Mouse (Mus musculus) liver, postnatal 0 days (tissue): ENCODE data around the gene Eloa. TPM values are rescaled to one million over a fixed set of nuclear protein-coding genes. Genes with fewer than 3 reads are reported as not detected.

Experiments used
- ATAC-seq: fragments of 200-750 bp; cut with Nextera tagmentation; 2 replicates; pipeline ENCODE4 v1.8.0; 2017; ENCODE audit warnings: mild to moderate bottlenecking, moderate library complexity
- DNase-seq: peaks from one replicate; pipeline ENCODE4 v3.0.0-alpha.2; 2016
- H3K27ac ChIP-seq: fragments of 300-500 bp; sonication (generic); 2 replicates; pipeline ENCODE4 v1.5.1; 2014; ENCODE audit warnings: antibody characterized with exemption, moderate library complexity, mild to moderate bottlenecking, low read depth
- H3K27me3 ChIP-seq: fragments of 300-500 bp; sonication (generic); 2 replicates; pipeline ENCODE4 v1.6.1; 2014; ENCODE audit warnings: low read length, control low read depth, mixed read lengths; ENCODE audit not compliant: insufficient read depth
- H3K36me3 ChIP-seq: fragments of 300-500 bp; sonication (generic); replicated peaks from 2 replicates; pipeline ENCODE4 v1.6.1; 2014; ENCODE audit warnings: mild to moderate bottlenecking, control low read depth, low read length, moderate library complexity, mixed read lengths; ENCODE audit not compliant: insufficient read depth
- H3K4me1 ChIP-seq: fragments of 300-500 bp; sonication (generic); 2 replicates; pipeline ENCODE4 v1.6.1; 2014; ENCODE audit warnings: antibody characterized with exemption, mild to moderate bottlenecking, control low read depth; ENCODE audit not compliant: insufficient read depth
- H3K4me2 ChIP-seq: fragments of 300-500 bp; sonication (generic); 2 replicates; pipeline ENCODE4 v1.6.1; 2014; ENCODE audit warnings: low read depth, mild to moderate bottlenecking, low read length, moderate library complexity, mixed read lengths
- H3K4me3 ChIP-seq: fragments of 300-500 bp; sonication (generic); 2 replicates; pipeline ENCODE4 v1.5.1; 2014; ENCODE audit warnings: low read depth, low read length
- H3K9ac ChIP-seq: fragments of 300-500 bp; sonication (generic); replicated peaks from 2 replicates; pipeline ENCODE4 v1.6.1; 2014; ENCODE audit warnings: mild to moderate bottlenecking, moderate library complexity
- H3K9me3 ChIP-seq: fragments of 300-500 bp; sonication (generic); 2 replicates; pipeline ENCODE4 v1.6.1; 2016; ENCODE audit warnings: mild to moderate bottlenecking, control low read depth, low read length, mixed read lengths
- CTCF ChIP-seq: sonication (generic); IDR thresholded peaks from 2 replicates; pipeline ENCODE4 v1.5.1; 2016; ENCODE audit warnings: antibody characterized with exemption, low read depth
- EP300 ChIP-seq: IDR thresholded peaks from 2 replicates; pipeline ENCODE4 v1.6.1; 2016; ENCODE audit warnings: antibody characterized with exemption, low read depth, mild to moderate bottlenecking
- WGBS: fragments of 180-500 bp; shearing (Covaris S2); extraction: QIAGEN DNeasy Blood & Tissue Kit; methylation state at CpG from one replicate; pipeline ENCODE4 v1.1.7; 2014; ENCODE audit not compliant: insufficient replicate concordance; 5-methylcytosine and 5-hydroxymethylcytosine counted together
- polyA plus RNA-seq: library from polyadenylated mRNA; unstranded; fragments of >200 nt; fragmentation: Nextera tagmentation; extraction: Ambion mirVana; gene quantifications from 2 replicates; pipeline ENCODE4 v1.2.1, GENCODE M21; 2015

The Eloa gene
- polyA plus RNA-seq, 1 experiment from 2014 or later: 16.7 TPM

DNA sequence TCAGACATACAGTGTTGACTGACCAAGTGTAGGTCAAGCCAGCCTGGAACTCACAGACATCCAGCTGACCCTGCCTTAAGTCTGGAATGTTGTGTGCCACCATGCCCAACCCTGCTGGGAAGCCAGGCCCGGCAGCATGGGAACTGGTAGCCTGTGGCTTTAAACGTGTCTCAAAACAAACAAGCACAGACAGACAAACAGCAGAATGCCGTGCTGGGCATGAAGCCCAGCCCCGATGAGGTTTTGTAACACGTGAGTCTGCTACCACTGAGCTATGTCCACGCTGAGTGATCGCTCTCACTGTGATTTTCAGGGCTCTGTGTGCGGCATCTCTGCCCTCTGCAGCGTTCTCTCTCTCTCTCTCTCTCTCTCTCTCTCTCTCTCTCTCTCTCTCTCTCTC is 65.7 kb downstream of the Eloa start:
- Histone ChIP-seq H3K4me3 (no peak overlapping the region), H3K9ac (peak overlapping the region; percentile 31; the same call in 1 of the 2 replicates), H3K4me1 (peaks cover 15% of the 10 kb centered on the region), H3K27me3 (no peaks in the 10 kb centered on the region), H3K9me3 (no peaks in the 10 kb centered on the region; the same call in 1 of the 2 replicates), H3K4me2 (no peak overlapping the region), H3K36me3 (peaks cover 57% of the 10 kb centered on the region), H3K27ac (peak overlapping the region; percentile 74)
- TF ChIP-seq EP300 (no peak), CTCF (no peak)
- DNase-seq: peak; percentile 60
- 72% methylated on average over 9 of the region's 9 CpGs for WGBS
- peak; percentile 43 for ATAC-seq

DNA sequence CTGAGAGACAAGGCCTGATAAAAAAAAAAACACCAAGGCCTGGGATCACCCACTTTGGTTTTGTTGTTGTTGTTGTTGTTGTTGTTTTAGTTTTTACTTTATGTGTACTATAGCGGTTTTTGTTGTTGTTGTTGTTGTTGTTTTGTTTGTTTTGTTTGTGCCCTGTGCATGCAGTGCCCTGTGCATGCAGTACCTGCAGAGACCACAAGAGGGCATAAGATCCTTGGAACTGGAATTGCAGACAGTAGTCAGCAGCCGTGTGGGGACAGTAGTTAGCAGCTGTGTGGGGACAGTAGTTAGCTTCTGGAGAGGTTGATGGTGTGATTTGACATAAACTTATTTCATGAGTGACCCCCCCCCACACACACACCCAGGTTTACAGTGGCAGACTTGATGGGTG is 67.3 kb downstream of the Eloa start:
- H3K4me3 ChIP-seq: no peak overlapping the region
- no peaks in the 10 kb centered on the region for H3K27me3 ChIP-seq
- H3K27ac ChIP-seq: no peak overlapping the region
- DNase-seq (peak; percentile 89), ATAC-seq (no peak)
- no peak overlapping the region for H3K4me2 ChIP-seq
- 14% methylated on average over 2 of the region's 2 CpGs for WGBS
- no peaks in the 10 kb centered on the region; the same call in 1 of the 2 replicates for H3K9me3 ChIP-seq
- H3K36me3 ChIP-seq: peaks cover 44% of the 10 kb centered on the region
- peaks cover 15% of the 10 kb centered on the region for H3K4me1 ChIP-seq
- TF ChIP-seq CTCF (peak; percentile 98), EP300 (no peak)
- H3K9ac ChIP-seq: no peak overlapping the region

Other genes starting within 250 kb of the Eloa start
- gene Srsf10, start 166.0 kb downstream of the Eloa start, polyA plus RNA-seq: 62.1 and 67.6 TPM in 2 replicates
- 53.2 and 55.2 TPM in 2 replicates for gene Pnrc2, start 147.9 kb downstream of the Eloa start, polyA plus RNA-seq
- 2.5 and 2.6 TPM in 2 replicates for gene Cnr2, start 126.4 kb downstream of the Eloa start, polyA plus RNA-seq
- gene Fuca1, start 101.0 kb downstream of the Eloa start, polyA plus RNA-seq: 45.2 and 50.7 TPM in 2 replicates
- gene Hmgcl, start 75.3 kb downstream of the Eloa start, polyA plus RNA-seq: 351 and 364 TPM in 2 replicates
- 82.2 and 96.5 TPM in 2 replicates for gene Gale, start 58.0 kb downstream of the Eloa start, polyA plus RNA-seq
- 54.2 and 55.5 TPM in 2 replicates for gene Lypla2, start 49.1 kb downstream of the Eloa start, polyA plus RNA-seq
- 42.9 and 45.2 TPM in 2 replicates for gene Pithd1, start 34.5 kb downstream of the Eloa start, polyA plus RNA-seq
- gene Rpl11, start 31.7 kb upstream of the Eloa start, polyA plus RNA-seq: 251 and 260 TPM in 2 replicates
- 77.3 and 79.1 TPM in 2 replicates for gene Id3, start 121.7 kb upstream of the Eloa start, polyA plus RNA-seq
- gene E2f2, start 150.6 kb upstream of the Eloa start, polyA plus RNA-seq: 48.6 and 50.2 TPM in 2 replicates
- gene Asap3, start 184.6 kb upstream of the Eloa start, polyA plus RNA-seq: 4.5 and 4.8 TPM in 2 replicates
- 37.6 and 41.7 TPM in 2 replicates for gene Tcea3, start 226.0 kb upstream of the Eloa start, polyA plus RNA-seq